Mouse (Mus musculus): ENCODE data around the gene Bnip1. TPM values are rescaled to one million over a fixed set of nuclear protein-coding genes. Genes with fewer than 3 reads are reported as not detected.
A peak's percentile ranks its signal among the peaks of the same experiment; 100 is the strongest.

Gene Bnip1
- polyA plus RNA-seq, 1 experiment from 2014 or later = 46.0 TPM

GRCm38 (mm10) chr17:26784525-26784924, 3.7 kb downstream of the Bnip1 start:
- peaks cover 58% of the 10 kb centered on the region for H3K36me3 ChIP-seq
- WGBS = 95% methylated on average over 8 of the region's 8 CpGs
- no peaks in the 10 kb centered on the region for H3K9me3 ChIP-seq (replicated peaks)

GRCm38 (mm10) chr17:26786586-26786985, 5.7 kb downstream of the Bnip1 start:
- no peak overlapping the region for H3K4me3 ChIP-seq
- no peaks in the 10 kb centered on the region for H3K27me3 ChIP-seq (ENCODE audit: low read depth, poor library complexity, severe bottlenecking)
- H3K36me3 ChIP-seq = peaks cover 79% of the 10 kb centered on the region
- peaks cover 5% of the 10 kb centered on the region for H3K4me1 ChIP-seq
- WGBS = 93% methylated on average over 7 of the region's 7 CpGs
- H3K27ac ChIP-seq = no peak overlapping the region
- H3K9me3 ChIP-seq (replicated peaks) = no peaks in the 10 kb centered on the region
- DNase-seq (ENCODE audit: low spot score) = no peak

More at GRCm38 (mm10) chr17:26784525-26784924, 3.7 kb downstream of the Bnip1 start:
- Histone ChIP-seq H3K4me1 (peaks cover 17% of the 10 kb centered on the region), H3K27ac (no peak overlapping the region), H3K27me3 (ENCODE audit: low read depth, poor library complexity, severe bottlenecking) (no peaks in the 10 kb centered on the region), H3K4me3 (no peak overlapping the region)
- no peak for DNase-seq (ENCODE audit: low spot score)

- 93% methylated on average over 8 of the region's 8 CpGs for WGBS
- Histone ChIP-seq H3K4me3 (no peak overlapping the region), H3K36me3 (peaks cover 92% of the 10 kb centered on the region), H3K27ac (no peak overlapping the region), H3K27me3 (ENCODE audit: low read depth, poor library complexity, severe bottlenecking) (no peaks in the 10 kb centered on the region), H3K9me3 (replicated peaks) (no peaks in the 10 kb centered on the region), H3K4me1 (no peaks in the 10 kb centered on the region)
- no peak for DNase-seq (ENCODE audit: low spot score)
Observed at GRCm38 (mm10) chr17:26788986-26789385, 8.1 kb downstream of the Bnip1 start.

- H3K36me3 ChIP-seq = peaks cover 85% of the 10 kb centered on the region
- no peak for DNase-seq (ENCODE audit: low spot score)
- WGBS = 92% methylated on average over 8 of the region's 8 CpGs
Observed at GRCm38 (mm10) chr17:26789460-26790268, 8.8 kb downstream of the Bnip1 start.

GRCm38 (mm10) chr17:26790269-26791214, 9.7 kb downstream of the Bnip1 start:
- no peak overlapping the region for H3K4me3 ChIP-seq
- no peak for DNase-seq (ENCODE audit: low spot score)
- H3K27me3 ChIP-seq (ENCODE audit: low read depth, poor library complexity, severe bottlenecking) = no peaks in the 10 kb centered on the region
- H3K4me1 ChIP-seq = no peaks in the 10 kb centered on the region
- no peaks in the 10 kb centered on the region for H3K9me3 ChIP-seq (replicated peaks)
- WGBS = 94% methylated on average over 11 of the region's 11 CpGs
- H3K36me3 ChIP-seq = peaks cover 76% of the 10 kb centered on the region
- H3K27ac ChIP-seq = no peak overlapping the region

More at GRCm38 (mm10) chr17:26789460-26790268, 8.8 kb downstream of the Bnip1 start:
- Histone ChIP-seq H3K27ac (no peak overlapping the region), H3K4me3 (no peak overlapping the region), H3K4me1 (no peaks in the 10 kb centered on the region), H3K9me3 (replicated peaks) (no peaks in the 10 kb centered on the region), H3K27me3 (ENCODE audit: low read depth, poor library complexity, severe bottlenecking) (no peaks in the 10 kb centered on the region)

- H3K9me3 ChIP-seq (replicated peaks) = no peaks in the 10 kb centered on the region
- no peak overlapping the region for H3K27ac ChIP-seq
- WGBS = 90% methylated on average over 7 of the region's 7 CpGs
- no peaks in the 10 kb centered on the region for H3K4me1 ChIP-seq
- H3K4me3 ChIP-seq = no peak overlapping the region
- no peak for DNase-seq (ENCODE audit: low spot score)
- H3K27me3 ChIP-seq (ENCODE audit: low read depth, poor library complexity, severe bottlenecking) = no peaks in the 10 kb centered on the region
- peaks cover 68% of the 10 kb centered on the region for H3K36me3 ChIP-seq
Observed at GRCm38 (mm10) chr17:26791580-26791979, 10.7 kb downstream of the Bnip1 start.

- Histone ChIP-seq H3K36me3 (peaks cover 63% of the 10 kb centered on the region), H3K27me3 (ENCODE audit: low read depth, poor library complexity, severe bottlenecking) (no peaks in the 10 kb centered on the region), H3K4me1 (no peaks in the 10 kb centered on the region), H3K9me3 (replicated peaks) (no peaks in the 10 kb centered on the region), H3K27ac (no peak overlapping the region), H3K4me3 (no peak overlapping the region)
- DNase-seq (ENCODE audit: low spot score) = no peak
- 92% methylated on average over 15 of the region's 15 CpGs for WGBS
Observed at GRCm38 (mm10) chr17:26792096-26792495, 11.2 kb downstream of the Bnip1 start.

GRCm38 (mm10) chr17:26793068-26793765, 12.4 kb downstream of the Bnip1 start:
- H3K27ac ChIP-seq = no peak overlapping the region
- no peaks in the 10 kb centered on the region for H3K4me1 ChIP-seq
- 85% methylated on average over 5 of the region's 5 CpGs for WGBS
- no peaks in the 10 kb centered on the region for H3K27me3 ChIP-seq (ENCODE audit: low read depth, poor library complexity, severe bottlenecking)
- no peak overlapping the region for H3K4me3 ChIP-seq
- peaks cover 55% of the 10 kb centered on the region for H3K36me3 ChIP-seq
- no peaks in the 10 kb centered on the region for H3K9me3 ChIP-seq (replicated peaks)
- DNase-seq (ENCODE audit: low spot score) = no peak

- Histone ChIP-seq H3K4me3 (no peak overlapping the region), H3K4me1 (no peaks in the 10 kb centered on the region), H3K9me3 (replicated peaks) (no peaks in the 10 kb centered on the region), H3K27me3 (ENCODE audit: low read depth, poor library complexity, severe bottlenecking) (no peaks in the 10 kb centered on the region), H3K27ac (no peak overlapping the region), H3K36me3 (peaks cover 39% of the 10 kb centered on the region)
- WGBS = 26% methylated on average over 3 of the region's 3 CpGs
- DNase-seq (ENCODE audit: low spot score) = peak; percentile 44
Observed at GRCm38 (mm10) chr17:26794744-26795143, 13.9 kb downstream of the Bnip1 start.

- Histone ChIP-seq H3K36me3 (peaks cover 33% of the 10 kb centered on the region), H3K27me3 (ENCODE audit: low read depth, poor library complexity, severe bottlenecking) (no peaks in the 10 kb centered on the region), H3K9me3 (replicated peaks) (no peaks in the 10 kb centered on the region), H3K4me3 (no peak overlapping the region), H3K27ac (no peak overlapping the region), H3K4me1 (no peaks in the 10 kb centered on the region)
- no peak for DNase-seq (ENCODE audit: low spot score)
- WGBS = 80% methylated on average over 7 of the region's 7 CpGs
Observed at GRCm38 (mm10) chr17:26795386-26795785, 14.5 kb downstream of the Bnip1 start.

GRCm38 (mm10) chr17:26797379-26798128, 16.7 kb downstream of the Bnip1 start:
- WGBS = 72% methylated on average over 6 of the region's 6 CpGs
- Histone ChIP-seq H3K4me1 (no peaks in the 10 kb centered on the region), H3K27me3 (ENCODE audit: low read depth, poor library complexity, severe bottlenecking) (no peaks in the 10 kb centered on the region), H3K4me3 (no peak overlapping the region), H3K27ac (no peak overlapping the region), H3K36me3 (peaks cover 11% of the 10 kb centered on the region), H3K9me3 (replicated peaks) (no peaks in the 10 kb centered on the region)
- DNase-seq (ENCODE audit: low spot score) = no peak

GRCm38 (mm10) chr17:26802886-26803285, 22.0 kb downstream of the Bnip1 start:
- H3K4me1 ChIP-seq = no peaks in the 10 kb centered on the region
- no peaks in the 10 kb centered on the region for H3K9me3 ChIP-seq (replicated peaks)
- no peaks in the 10 kb centered on the region for H3K36me3 ChIP-seq
- no peak overlapping the region for H3K4me3 ChIP-seq
- DNase-seq (ENCODE audit: low spot score) = no peak
- H3K27ac ChIP-seq = no peak overlapping the region
- H3K27me3 ChIP-seq (ENCODE audit: low read depth, poor library complexity, severe bottlenecking) = no peaks in the 10 kb centered on the region
- 87% methylated on average over 3 of the region's 3 CpGs for WGBS

Data from limb, embryonic 10.5 days (tissue).